Comparison of ENCODE assay signal across 12 mouse cellular contexts in the genomic region with DNA sequence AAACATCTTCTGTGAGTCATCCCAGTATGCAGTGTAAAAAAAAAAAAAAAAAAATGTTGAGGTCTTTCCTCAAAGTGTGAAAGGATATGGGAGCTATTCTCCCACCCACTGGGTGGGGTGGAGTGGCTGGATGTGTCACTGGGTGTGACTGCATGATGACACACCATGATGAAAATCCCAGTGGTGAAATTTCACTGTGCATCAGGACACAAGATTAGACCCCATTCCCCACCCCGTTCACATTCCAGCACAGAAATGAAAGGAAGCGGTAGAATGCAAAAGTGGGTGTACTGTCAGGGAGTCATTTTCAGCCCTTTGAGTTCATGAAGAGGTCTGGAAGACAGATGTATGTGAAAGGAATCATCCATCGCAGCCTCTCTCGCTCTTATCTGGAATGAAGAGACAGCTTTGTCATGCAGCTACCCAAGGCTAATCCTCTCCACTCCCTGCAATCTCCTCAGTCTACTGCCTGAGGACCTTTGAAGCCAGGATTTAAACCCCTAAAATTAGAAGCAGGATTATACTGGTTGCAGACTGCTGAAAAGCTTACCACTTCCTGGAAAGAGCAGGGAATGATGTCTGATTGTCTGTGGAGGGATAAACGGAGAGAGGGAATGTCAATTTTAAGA.
DNase-seq lines count a peak whose midpoint lies in the region; TF ChIP-seq lines count a peak whose summit lies in the region.
"Had no signal": no experiment of that assay in that cellular context is flagged by ENCODE, and none has a peak within 500 bp of the region (broad histone marks: within the 10 kb centered on the region; RNA-seq: fewer than 3 reads in every experiment).

No protein-coding gene starts in this region.

- no peak overlapping the region for H3ac ChIP-seq in myocyte (ENCODE audit: control insufficient read depth, insufficient read length)

- no peaks in the 10 kb centered on the region for H3K36me3 ChIP-seq in myocyte (ENCODE audit: control insufficient read depth, insufficient read depth)
- H3K36me3 ChIP-seq: stomach, embryonic 15.5 days had no signal

- H3K4me2 ChIP-seq in myocyte (ENCODE audit: low read depth): peak overlapping the region; percentile 52
- H3K4me2 ChIP-seq: stomach, embryonic 15.5 days had no signal

- H3K4me3 ChIP-seq in myocyte: no peak overlapping the region
- H3K4me3 ChIP-seq: stomach, embryonic 15.5 days had no signal

- H3K27me3 ChIP-seq in myocyte (ENCODE audit: control insufficient read depth, insufficient read depth, insufficient read length): no peaks in the 10 kb centered on the region
- H3K27me3 ChIP-seq: CH12.LX; stomach, embryonic 15.5 days had no signal

- peak; percentile 43 for DNase-seq in gastrocnemius, adult 18-20 months (ENCODE audit: low spot score)
- no peak for DNase-seq in gastrocnemius, postnatal 4 days (ENCODE audit: low spot score in 2 of 2)
- DNase-seq in lung, postnatal 10 days: peak; percentile 4
- DNase-seq in lung, postnatal 14 days: no peak
- peak; percentile 29 for DNase-seq in adrenal gland, postnatal 14 days
- DNase-seq in urinary bladder, postnatal 25 days (ENCODE audit: low spot score): no peak
- DNase-seq in thymus, postnatal 10 days (ENCODE audit: low spot score in 2 of 2): no peak
- DNase-seq: cerebellum, postnatal 10 days; kidney, postnatal 36 days had no signal

- H3K79me2 ChIP-seq in myocyte (ENCODE audit: control insufficient read depth, insufficient read depth): no peaks in the 10 kb centered on the region

- TF ChIP-seq POLR2A in myocyte (IDR thresholded peaks at IDR 0.05; ENCODE audit: insufficient read length, low read depth): no peak

TF ChIP-seq in myocyte, 11 proteins besides CTCF, POLR2A, EP300 and RAD21:
- TF ChIP-seq MYOD1 (IDR thresholded peaks at IDR 0.05; ENCODE audit: control insufficient read depth in 1 of 3, insufficient read length in 2 of 3, low read depth in 2 of 3) (no peak), E2F4 (IDR thresholded peaks at IDR 0.05; ENCODE audit: insufficient read depth) (no peak), CEBPB (IDR thresholded peaks at IDR 0.05; ENCODE audit: insufficient read depth, poor library complexity, severe bottlenecking) (peak; percentile 91)

Comparison
In these comparisons a context has a peak if more than half of its experiments do, and no peak if none do; other contexts are left out.
1. DNase-seq: peak in gastrocnemius, adult 18-20 months (single experiment), lung, postnatal 10 days (single experiment) and adrenal gland, postnatal 14 days (single experiment); none in gastrocnemius, postnatal 4 days (0 of 2), lung, postnatal 14 days (single experiment), urinary bladder, postnatal 25 days (single experiment) and thymus, postnatal 10 days (0 of 2).